Comparison of ENCODE assay signal across 9 mouse cellular contexts in genomic region chr15:82069898-82070297, GRCm38 (mm10). TPM values are rescaled to one million over a fixed set of nuclear protein-coding genes. Genes with fewer than 3 reads are reported as not detected.
A peak's percentile ranks its signal among the peaks of the same experiment; 100 is the strongest.
DNase-seq lines count a peak whose midpoint lies in the region; ATAC-seq and TF ChIP-seq lines count a peak whose summit lies in the region.
"Had no signal": no experiment of that assay in that cellular context is flagged by ENCODE, and none has a peak within 500 bp of the region (broad histone marks: within the 10 kb centered on the region; RNA-seq: fewer than 3 reads in every experiment).

Gene Mei1, plus strand, starts transcription at chr15:82069996.

- H3K9ac ChIP-seq in lung, embryonic 15.5 days, result no peak within 1 kb of the TSS
- no peak within 1 kb of the TSS for H3K9ac ChIP-seq in embryonic facial prominence, embryonic 13.5 days
- H3K9ac ChIP-seq in hindbrain, postnatal 0 days (replicated peaks; ENCODE audit: low read length), result no peak within 1 kb of the TSS
- H3K9ac ChIP-seq in stomach, embryonic 15.5 days, result no peak within 1 kb of the TSS

- no peaks in the 10 kb centered on the region for H3K4me1 ChIP-seq in lung, embryonic 15.5 days
- peaks cover 4% of the 10 kb centered on the region for H3K4me1 ChIP-seq in embryonic facial prominence, embryonic 13.5 days
- H3K4me1 ChIP-seq in hindbrain, postnatal 0 days (ENCODE audit: insufficient read depth, low read length), result no peaks in the 10 kb centered on the region
- H3K4me1 ChIP-seq in stomach, embryonic 15.5 days, result peaks cover 5% of the 10 kb centered on the region; the same call in 1 of the 2 replicates

- no peaks in the 10 kb centered on the region for H3K9me3 ChIP-seq in lung, embryonic 15.5 days
- H3K9me3 ChIP-seq in embryonic facial prominence, embryonic 13.5 days, result no peaks in the 10 kb centered on the region
- H3K9me3 ChIP-seq in hindbrain, postnatal 0 days (ENCODE audit: low read length), result no peaks in the 10 kb centered on the region
- H3K9me3 ChIP-seq in stomach, embryonic 15.5 days, result no peaks in the 10 kb centered on the region

- no peaks in the 10 kb centered on the region for H3K36me3 ChIP-seq in lung, embryonic 15.5 days
- H3K36me3 ChIP-seq in embryonic facial prominence, embryonic 13.5 days, result no peaks in the 10 kb centered on the region
- H3K36me3 ChIP-seq in hindbrain, postnatal 0 days (ENCODE audit: insufficient read depth, low read length), result no peaks in the 10 kb centered on the region
- H3K36me3 ChIP-seq in stomach, embryonic 15.5 days, result no peaks in the 10 kb centered on the region

- 18% methylated on average over 40 of the region's 40 CpGs for WGBS in lung, embryonic 15.5 days
- 22% methylated on average over 40 of the region's 40 CpGs for WGBS in embryonic facial prominence, embryonic 13.5 days
- 26% methylated on average over 40 of the region's 40 CpGs for WGBS in hindbrain, postnatal 0 days
- WGBS in stomach, embryonic 15.5 days, result 17% methylated on average over 40 of the region's 40 CpGs

- ATAC-seq in lung, embryonic 15.5 days (ENCODE audit: borderline replicate concordance, extremely low read depth, low FRiP score, low TSS enrichment), result no peak
- no peak for ATAC-seq in embryonic facial prominence, embryonic 13.5 days (ENCODE audit: insufficient number of reproducible peaks, insufficient read depth, low FRiP score, low TSS enrichment, low read depth)
- ATAC-seq in hindbrain, postnatal 0 days, result no peak
- ATAC-seq in stomach, embryonic 15.5 days (ENCODE audit: insufficient read depth, low FRiP score, low read depth), result no peak

- H3K27me3 ChIP-seq in lung, embryonic 15.5 days, result peaks cover 45% of the 10 kb centered on the region
- peaks cover 53% of the 10 kb centered on the region for H3K27me3 ChIP-seq in embryonic facial prominence, embryonic 13.5 days
- peaks cover 14% of the 10 kb centered on the region; the same call in 1 of the 2 replicates for H3K27me3 ChIP-seq in hindbrain, postnatal 0 days (ENCODE audit: insufficient read depth, low read length)
- H3K27me3 ChIP-seq in stomach, embryonic 15.5 days (replicated peaks), result peaks cover 25% of the 10 kb centered on the region

- H3K4me2 ChIP-seq in lung, embryonic 15.5 days, result peak within 1 kb of the TSS; percentile 36
- peak within 1 kb of the TSS; percentile 46 for H3K4me2 ChIP-seq in embryonic facial prominence, embryonic 13.5 days
- H3K4me2 ChIP-seq in hindbrain, postnatal 0 days (ENCODE audit: low read depth, low read length), result peak within 1 kb of the TSS; percentile 45
- peak within 1 kb of the TSS; percentile 33; the same call in 1 of the 2 replicates for H3K4me2 ChIP-seq in stomach, embryonic 15.5 days

- 0 out of 2 replicates have a peak within 1 kb of the TSS, but pooled peaks have one; percentile 1 for H3K4me3 ChIP-seq in lung, embryonic 15.5 days
- H3K4me3 ChIP-seq in embryonic facial prominence, embryonic 13.5 days, result peak within 1 kb of the TSS; percentile 21
- H3K4me3 ChIP-seq in hindbrain, postnatal 0 days (ENCODE audit: low read length), result peak within 1 kb of the TSS; percentile 23
- no peak within 1 kb of the TSS for H3K4me3 ChIP-seq in stomach, embryonic 15.5 days (replicated peaks)

- no peak for DNase-seq in lung, postnatal 36 days
- DNase-seq in hindbrain, postnatal 0 days (ENCODE audit: low spot score), result peak; percentile 43
- DNase-seq in gastrocnemius, adult 8-10 months (ENCODE audit: low spot score in 2 of 2), result no peak
- no peak for DNase-seq in ovary, adult 18-20 months (ENCODE audit: low spot score)
- DNase-seq: kidney, adult 9 months; lung, adult 2 months had no signal

- TF ChIP-seq CTCF in hindbrain, postnatal 0 days (IDR thresholded peaks at IDR 0.05; ENCODE audit: low read depth), result no peak

- H3K27ac ChIP-seq in lung, embryonic 15.5 days, result no peak within 1 kb of the TSS
- H3K27ac ChIP-seq in embryonic facial prominence, embryonic 13.5 days, result no peak within 1 kb of the TSS
- no peak within 1 kb of the TSS for H3K27ac ChIP-seq in hindbrain, postnatal 0 days
- no peak within 1 kb of the TSS for H3K27ac ChIP-seq in stomach, embryonic 15.5 days

RNA-seq across cellular contexts. Expression of gene Mei1, which starts in this region (rescaled TPM):
- 0.04 TPM in 1 of 2 replicates, not detected in the other for polyA plus RNA-seq in lung, embryonic 15.5 days (2015; fragmentation: Nextera tagmentation; extraction: Ambion mirVana)
- 0.15 TPM in 1 of 2 replicates, not detected in the other for polyA plus RNA-seq in embryonic facial prominence, embryonic 13.5 days (2015; fragmentation: Nextera tagmentation; extraction: Ambion mirVana)
- 0.21 TPM in 1 of 2 replicates, not detected in the other for total RNA-seq in hindbrain, postnatal 0 days (2014; rRNA removed)
- polyA plus RNA-seq in hindbrain, postnatal 0 days (2015; fragmentation: Nextera tagmentation; extraction: Ambion mirVana), result 0.11 and 0.24 TPM in 2 replicates
- not detected in 2 replicates for polyA plus RNA-seq in stomach, embryonic 15.5 days (2015; fragmentation: Nextera tagmentation; extraction: Ambion mirVana)
- total RNA-seq in gastrocnemius, adult 8-10 months (2022), result not detected
- polyA plus RNA-seq: lung, adult 2 months had no signal

Comparison
In these comparisons a context has a peak if more than half of its experiments do, and no peak if none do; other contexts are left out.
1. Peak in DNase-seq, H3K4me3 ChIP-seq and H3K4me2 ChIP-seq in hindbrain, postnatal 0 days; RNA of the gene not detected or under 1 TPM.